Mouse (Mus musculus) CH12.LX (cell line): ENCODE data around the gene Atp8b4. TPM values are rescaled to one million over a fixed set of nuclear protein-coding genes. Genes with fewer than 3 reads are reported as not detected.
"Not testable (repeated sequence)": the region's sequence is repeated elsewhere in the genome, so short reads cannot be mapped to it uniquely, and the experiment has no call there.

Experiments
- DNase-seq: peaks from one replicate; pipeline ENCODE4 v3.0.0-alpha.2; 2013; ENCODE audit errors: extremely low read depth
- H3K27ac ChIP-seq: 2 replicates; pipeline ENCODE4 v1.5.1; 2012; ENCODE audit warnings: low read depth, mild to moderate bottlenecking, control low read depth, moderate library complexity; ENCODE audit not compliant: insufficient read depth
- H3K27me3 ChIP-seq: replicated peaks from 2 replicates; pipeline ENCODE3; 2012; ENCODE audit warnings: inconsistent platforms
- H3K36me3 ChIP-seq, 2 experiments: replicated peaks in 1 of 2; 2 replicates each; pipeline versions ENCODE3 to v1.6.1; 2012; ENCODE audit warnings: inconsistent platforms in 1 of 2, low read length in 1 of 2, mild to moderate bottlenecking in 1 of 2, mixed read lengths in 1 of 2, moderate library complexity in 1 of 2; ENCODE audit not compliant: control insufficient read depth in 1 of 2, insufficient read depth in 1 of 2
- H3K4me1 ChIP-seq, 2 experiments: 2 replicates each; pipeline ENCODE4 v1.6.1; 2012; ENCODE audit warnings: inconsistent platforms in 1 of 2, moderate library complexity in 1 of 2; ENCODE audit not compliant: insufficient read depth in 2 of 2, control insufficient read depth in 1 of 2
- H3K4me2 ChIP-seq: 2 replicates; pipeline ENCODE4 v1.6.1; 2012; ENCODE audit warnings: low read depth, mild to moderate bottlenecking, control low read depth; ENCODE audit not compliant: poor library complexity, insufficient read depth, severe bottlenecking
- H3K4me3 ChIP-seq, 3 experiments: fragments of 150-350 bp in 1 of 3; sonication (generic) in 1 of 3; replicated peaks in 1 of 3; 2 replicates each; pipeline versions ENCODE3 to v1.5.1; 2011 to 2012; ENCODE audit warnings: low read depth in 2 of 3, low read length in 2 of 3, mild to moderate bottlenecking in 2 of 3, moderate library complexity in 2 of 3, control low read depth in 1 of 3, improper control_type of control experiment in 1 of 3, inconsistent platforms in 1 of 3, mixed read lengths in 1 of 3; ENCODE audit not compliant: poor library complexity in 1 of 3
- H3K79me2 ChIP-seq: replicated peaks from 2 replicates; pipeline ENCODE4 v1.6.1; 2012; ENCODE audit warnings: mild to moderate bottlenecking, moderate library complexity; ENCODE audit not compliant: control insufficient read depth, poor library complexity, insufficient read depth, severe bottlenecking; ENCODE audit errors: extremely low read depth
- H3K9ac ChIP-seq: 2 replicates; pipeline ENCODE4 v1.6.1; 2012; ENCODE audit warnings: low read depth, mild to moderate bottlenecking, control low read depth, moderate library complexity; ENCODE audit not compliant: insufficient read depth
- H3K9me3 ChIP-seq: replicated peaks from 2 replicates; pipeline ENCODE3; 2012; ENCODE audit warnings: low read length, inconsistent platforms, mixed read lengths
- BHLHE40 ChIP-seq: IDR thresholded peaks from 2 replicates; pipeline ENCODE4 v1.6.1; 2011; ENCODE audit warnings: mild to moderate bottlenecking, low read depth, low read length, improper control_type of control experiment
- CHD1 ChIP-seq: IDR thresholded peaks from 2 replicates; pipeline ENCODE4 v1.6.1; 2012; ENCODE audit warnings: low read depth, low read length, improper control_type of control experiment, inconsistent platforms
- CTCF ChIP-seq, 2 experiments: IDR thresholded peaks in 1 of 2; conservative IDR thresholded peaks in 1 of 2; 2 replicates each; pipeline ENCODE4 v1.5.1; 2011 to 2012; ENCODE audit warnings: low read depth in 2 of 2, low read length in 2 of 2, improper control_type of control experiment in 1 of 2, inconsistent platforms in 1 of 2, mild to moderate bottlenecking in 1 of 2, moderate library complexity in 1 of 2
- E2F4 ChIP-seq: IDR thresholded peaks from 2 replicates; pipeline ENCODE4 v1.6.1; 2011; ENCODE audit warnings: low read depth, low read length, improper control_type of control experiment; ENCODE audit not compliant: insufficient replicate concordance
- ELF1 ChIP-seq: IDR thresholded peaks from 2 replicates; pipeline ENCODE4 v1.6.1; 2014; ENCODE audit warnings: low read depth, mild to moderate bottlenecking, inconsistent platforms, low read length, improper control_type of control experiment
- EP300 ChIP-seq: IDR thresholded peaks from 2 replicates; pipeline ENCODE4 v1.6.1; 2011; ENCODE audit warnings: low read length, improper control_type of control experiment
- ETS1 ChIP-seq: conservative IDR thresholded peaks from 2 replicates; pipeline ENCODE4 v1.6.1; 2012; ENCODE audit warnings: low read depth, mild to moderate bottlenecking, inconsistent platforms, low read length, improper control_type of control experiment, moderate library complexity
- JUND ChIP-seq: conservative IDR thresholded peaks from 2 replicates; pipeline ENCODE4 v1.6.1; 2011; ENCODE audit warnings: low read depth, low read length, improper control_type of control experiment
- KAT2A ChIP-seq: IDR thresholded peaks from 2 replicates; pipeline ENCODE4 v1.6.1; 2012; ENCODE audit warnings: low read length, improper control_type of control experiment, inconsistent platforms; ENCODE audit not compliant: insufficient replicate concordance
- MXI1 ChIP-seq: IDR thresholded peaks from 2 replicates; pipeline ENCODE4 v1.6.1; 2011; ENCODE audit warnings: mild to moderate bottlenecking, low read depth, low read length, improper control_type of control experiment
- NELFE ChIP-seq: IDR thresholded peaks from 2 replicates; pipeline ENCODE4 v1.6.1; 2011; ENCODE audit warnings: low read depth, low read length, improper control_type of control experiment
- NRF1 ChIP-seq: IDR thresholded peaks from 2 replicates; pipeline ENCODE4 v1.6.1; 2014; ENCODE audit warnings: low read depth, mild to moderate bottlenecking, inconsistent platforms, low read length, improper control_type of control experiment, moderate library complexity
- POLR2A ChIP-seq: IDR thresholded peaks from 2 replicates; pipeline ENCODE4 v1.6.1; 2011; ENCODE audit warnings: low read depth, mild to moderate bottlenecking, improper control_type of control experiment, low read length
- POLR2AphosphoS2 ChIP-seq: IDR thresholded peaks from 2 replicates; pipeline ENCODE4 v1.6.1; 2011; ENCODE audit warnings: low read depth, low read length, improper control_type of control experiment
- RAD21 ChIP-seq: IDR thresholded peaks from 2 replicates; pipeline ENCODE4 v1.6.1; 2011; ENCODE audit warnings: low read depth, mild to moderate bottlenecking, low read length, improper control_type of control experiment, moderate library complexity
- SIN3A ChIP-seq: IDR thresholded peaks from 2 replicates; pipeline ENCODE4 v1.6.1; 2012; ENCODE audit warnings: low read length, improper control_type of control experiment, inconsistent platforms
- SMC3 ChIP-seq: IDR thresholded peaks from 2 replicates; pipeline ENCODE4 v1.6.1; 2011; ENCODE audit warnings: low read depth, low read length, improper control_type of control experiment
- UBTF ChIP-seq: IDR thresholded peaks from 2 replicates; pipeline ENCODE4 v1.6.1; 2012; ENCODE audit warnings: low read depth, mild to moderate bottlenecking, inconsistent platforms, low read length, improper control_type of control experiment, moderate library complexity
- USF2 ChIP-seq: conservative IDR thresholded peaks from 2 replicates; pipeline ENCODE4 v1.6.1; 2011; ENCODE audit warnings: low read depth, low read length, improper control_type of control experiment
- ZNF384 ChIP-seq: IDR thresholded peaks from 2 replicates; pipeline ENCODE4 v1.6.1; 2012; ENCODE audit warnings: low read depth, low read length, improper control_type of control experiment, inconsistent platforms
- dilution Hi-C: fragments of 300-500 bp; cut with MboI; formaldehyde crosslinking; loops from 2 replicates; pipeline ENCODE4 v1.14.3; 2020; ENCODE audit warnings: low sequenced_read_pairs; ENCODE audit not compliant: extremely low pct_unique_long_range_greater_than_20kb, extremely low pct_ligation_motif_present
- in situ Hi-C: fragments of 300-500 bp; cut with MboI; formaldehyde crosslinking; loops from 3 replicates; pipeline ENCODE4 v1.14.3; 2019; ENCODE audit warnings: low sequenced_read_pairs, low pct_ligation_motif_present, low pct_unique_long_range_greater_than_20kb, mixed read lengths
- polyA plus RNA-seq: library from polyadenylated mRNA; unstranded; fragments of >175 nt; gene quantifications from 2 replicates; pipeline ENCODE4 v1.2.1, GENCODE M21; 2012; ENCODE audit warnings: low read depth; ENCODE audit not compliant: insufficient read length
- total RNA-seq, 2 experiments: library from RNA; depleted of rRNA; stranded (reverse); fragments of 300-350 nt in 1 of 2; fragments of >200 nt in 1 of 2; gene quantifications; 2 replicates each; pipeline ENCODE4 v1.2.3; 2012 to 2014

Atp8b4 gene
- total and polyA plus RNA-seq, 3 experiments: 0.50 to 1.9 (median 0.79) TPM

DNA sequence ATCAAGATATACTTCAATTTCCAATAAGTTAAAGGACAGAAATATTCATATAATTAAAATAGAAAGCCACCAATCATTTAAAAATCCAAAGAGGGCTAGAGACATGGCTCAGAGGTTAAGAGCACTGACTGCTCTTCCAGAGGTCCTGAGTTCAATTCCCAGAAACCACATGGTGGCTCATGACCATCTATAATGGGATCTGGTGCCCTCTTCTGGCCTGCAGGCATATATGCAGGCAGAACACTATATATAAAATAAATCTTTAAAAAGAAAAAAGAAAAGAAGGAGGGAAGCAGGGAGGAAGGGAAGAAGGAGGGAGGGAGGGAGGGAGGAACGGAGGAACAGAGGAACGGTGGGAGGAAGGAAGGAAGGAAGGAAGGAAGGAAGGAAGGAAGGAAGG lies 42.7 kb downstream of the Atp8b4 start:
- in situ Hi-C loops, H3K36me3 ChIP-seq, H3K27me3 ChIP-seq, H3K79me2 ChIP-seq, H3K9ac ChIP-seq, DNase-seq, H3K9me3 ChIP-seq, H3K4me1 ChIP-seq, dilution Hi-C loops, H3K27ac ChIP-seq, H3K4me2 ChIP-seq, H3K4me3 ChIP-seq: not testable (repeated sequence)
- TF ChIP-seq CTCF (conservative IDR thresholded peaks at IDR 0.05 in 1 of 2, IDR thresholded peaks at IDR 0.05 in 1 of 2; ENCODE audit: low read depth in 2 of 2, low read length in 2 of 2): peak in 1 of 2 experiments; percentile 51; a peak in 2 of 4 replicates

DNA sequence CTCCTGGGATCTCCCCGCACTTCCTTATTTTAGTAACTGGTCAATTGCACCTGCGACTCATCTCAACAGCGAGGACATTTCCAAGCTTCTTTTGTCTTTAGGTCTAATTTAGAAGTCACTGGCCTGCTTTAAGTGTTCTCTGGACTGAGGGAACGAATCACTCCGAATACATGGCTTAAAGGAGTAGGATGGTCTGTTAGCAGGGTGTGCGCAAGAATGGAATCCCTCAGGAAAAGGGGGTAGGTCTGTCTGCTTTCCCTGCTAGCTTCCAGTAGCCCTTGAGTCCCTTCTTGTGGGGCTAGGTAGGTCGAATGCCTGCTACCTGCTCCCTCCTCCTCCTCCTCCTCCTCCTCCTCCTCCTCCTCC lies 49.6 kb downstream of the Atp8b4 start:
- Histone ChIP-seq H3K27ac (no peak overlapping the region), H3K4me2 (no peak overlapping the region), H3K79me2 (no peaks in the 10 kb centered on the region), H3K4me1 (peaks cover 0 to 6% of the 10 kb centered on the region in 2 experiments; a peak in 2 of 4 replicates), H3K4me3 (no peak overlapping the region), H3K9ac (no peak overlapping the region), H3K9me3 (no peaks in the 10 kb centered on the region), H3K36me3 (no peaks in the 10 kb centered on the region), H3K27me3 (no peaks in the 10 kb centered on the region)
- DNase-seq: no peak
- TF ChIP-seq USF2 (no peak), POLR2A (no peak), ZNF384 (no peak), MXI1 (no peak), CHD1 (no peak), ETS1 (no peak)
- in situ Hi-C loops (no loop called here), dilution Hi-C loops (no loop called here)

DNA sequence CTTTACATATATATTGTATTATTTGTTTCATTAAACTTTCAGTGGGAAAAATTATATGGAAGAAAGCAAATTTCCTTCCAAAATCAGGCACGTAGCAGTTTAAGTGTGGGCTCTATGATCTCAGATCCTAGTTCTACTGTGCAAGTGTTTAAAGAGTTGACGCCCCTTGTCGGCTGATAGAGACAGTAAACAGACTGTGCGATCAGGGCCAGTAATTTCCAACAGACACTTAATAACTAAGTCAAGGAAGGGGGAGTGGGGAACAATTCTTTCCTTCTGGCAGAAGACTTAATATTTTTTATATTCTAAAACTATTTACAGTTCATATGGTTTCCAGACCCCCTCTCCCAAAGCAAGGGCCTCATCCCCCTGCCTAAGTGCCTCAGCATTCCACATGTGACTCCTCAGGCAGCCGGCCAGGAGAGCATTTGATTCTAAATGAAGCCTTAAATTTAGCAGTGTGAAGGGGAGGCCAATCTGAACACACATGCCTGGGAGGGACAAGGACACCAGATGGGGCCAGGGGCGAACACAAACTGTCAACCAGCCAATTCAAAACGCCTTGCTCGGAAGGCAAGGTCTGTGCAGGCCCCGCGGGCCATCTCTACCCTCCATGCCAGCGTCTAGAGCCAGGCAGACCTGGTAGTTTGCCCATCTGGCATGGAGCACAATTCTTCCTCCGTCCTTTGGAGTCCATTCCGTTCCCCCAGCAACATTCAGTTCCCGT lies 50.1 kb downstream of the Atp8b4 start:
- H3K9me3 ChIP-seq: no peaks in the 10 kb centered on the region
- dilution Hi-C loops: no loop called here
- TF ChIP-seq CHD1: no peak
- in situ Hi-C loops: no loop called here
- H3K36me3 ChIP-seq: no peaks in the 10 kb centered on the region
- no peak for DNase-seq
- H3K79me2 ChIP-seq: no peaks in the 10 kb centered on the region
- no peak overlapping the region for H3K27ac ChIP-seq
- peaks cover 0 to 6% of the 10 kb centered on the region in 2 experiments; a peak in 2 of 4 replicates for H3K4me1 ChIP-seq
- H3K9ac ChIP-seq: no peak overlapping the region
- no peaks in the 10 kb centered on the region for H3K27me3 ChIP-seq
- H3K4me2 ChIP-seq: no peak overlapping the region
- no peak overlapping the region for H3K4me3 ChIP-seq

DNA sequence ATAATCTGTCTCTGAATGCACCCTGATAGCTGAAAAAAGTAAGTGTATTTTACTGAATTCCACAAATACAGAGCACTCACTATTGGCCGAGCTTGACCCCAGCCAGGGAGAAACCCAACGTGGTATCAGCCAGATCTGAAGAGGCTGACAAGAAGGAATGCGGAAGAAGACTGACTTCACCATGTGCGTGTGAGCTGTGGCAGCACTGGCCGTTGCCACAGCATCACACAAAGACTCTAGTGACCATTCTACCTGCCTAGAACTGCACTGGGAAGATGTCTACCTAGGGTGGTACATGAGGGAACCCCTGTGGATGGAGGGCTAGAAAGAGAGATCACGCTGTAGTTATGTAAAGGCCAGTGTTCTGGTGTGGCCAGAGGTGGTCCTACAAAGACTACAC lies 55.4 kb downstream of the Atp8b4 start:
- no peak overlapping the region for H3K9ac ChIP-seq
- no peaks in the 10 kb centered on the region for H3K79me2 ChIP-seq
- H3K27me3 ChIP-seq: no peaks in the 10 kb centered on the region
- H3K36me3 ChIP-seq: no peaks in the 10 kb centered on the region
- no peaks in the 10 kb centered on the region for H3K9me3 ChIP-seq
- no peak overlapping the region for H3K27ac ChIP-seq
- H3K4me3 ChIP-seq: no peak overlapping the region
- dilution Hi-C loops: no loop called here
- in situ Hi-C loops: no loop called here
- no peak for DNase-seq
- peaks cover 0 to 5% of the 10 kb centered on the region in 2 experiments; a peak in 2 of 4 replicates for H3K4me1 ChIP-seq
- no peak overlapping the region for H3K4me2 ChIP-seq
- TF ChIP-seq E2F4 (no peak), EP300 (no peak), BHLHE40 (no peak), POLR2A (no peak), ZNF384 (no peak), POLR2AphosphoS2 (no peak), MXI1 (no peak), KAT2A (no peak), RAD21 (no peak), ELF1 (no peak), NRF1 (no peak), SIN3A (no peak), SMC3 (no peak), JUND (no peak), NELFE (no peak), UBTF (no peak)
